Mouse (Mus musculus): ENCODE measurements around the gene Uroc1. TPM values are rescaled to one million over a fixed set of nuclear protein-coding genes. Genes with fewer than 3 reads are reported as not detected.

Gene Uroc1
- polyA plus RNA-seq, 1 experiment from 2014 or later, result not detected

- Histone ChIP-seq H3K36me3 (ENCODE audit: control insufficient read depth, insufficient read depth, low read length) (peaks cover 3% of the 10 kb centered on the region; the same call in 1 of the 2 replicates), H3K27me3 (ENCODE audit: control insufficient read depth, insufficient read depth, low read depth, low read length) (no peaks in the 10 kb centered on the region), H3K4me3 (ENCODE audit: low read depth, low read length) (peak within 1 kb of the TSS; percentile 97), H3K9me3 (replicated peaks; ENCODE audit: control insufficient read depth, low read length, poor library complexity, severe bottlenecking) (no peaks in the 10 kb centered on the region), H3K9ac (ENCODE audit: low read depth, low read length) (peak within 1 kb of the TSS; percentile 90), H3K4me1 (ENCODE audit: control insufficient read depth, insufficient read depth, low read length) (peaks cover 21% of the 10 kb centered on the region), H3K4me2 (ENCODE audit: low read length) (peak within 1 kb of the TSS; percentile 99), H3K27ac (ENCODE audit: low read length) (peak within 1 kb of the TSS; percentile 91)
- ATAC-seq, result peak; percentile 98
- WGBS, result 5% methylated on average over 41 of the region's 41 CpGs
Measured at GRCm38 (mm10) chr6:90368976-90369724, 36.1 kb downstream of the Uroc1 start, which contains the start of gene Zxdc. Zxdc (plus strand) TSS chr6:90369492.

DNA sequence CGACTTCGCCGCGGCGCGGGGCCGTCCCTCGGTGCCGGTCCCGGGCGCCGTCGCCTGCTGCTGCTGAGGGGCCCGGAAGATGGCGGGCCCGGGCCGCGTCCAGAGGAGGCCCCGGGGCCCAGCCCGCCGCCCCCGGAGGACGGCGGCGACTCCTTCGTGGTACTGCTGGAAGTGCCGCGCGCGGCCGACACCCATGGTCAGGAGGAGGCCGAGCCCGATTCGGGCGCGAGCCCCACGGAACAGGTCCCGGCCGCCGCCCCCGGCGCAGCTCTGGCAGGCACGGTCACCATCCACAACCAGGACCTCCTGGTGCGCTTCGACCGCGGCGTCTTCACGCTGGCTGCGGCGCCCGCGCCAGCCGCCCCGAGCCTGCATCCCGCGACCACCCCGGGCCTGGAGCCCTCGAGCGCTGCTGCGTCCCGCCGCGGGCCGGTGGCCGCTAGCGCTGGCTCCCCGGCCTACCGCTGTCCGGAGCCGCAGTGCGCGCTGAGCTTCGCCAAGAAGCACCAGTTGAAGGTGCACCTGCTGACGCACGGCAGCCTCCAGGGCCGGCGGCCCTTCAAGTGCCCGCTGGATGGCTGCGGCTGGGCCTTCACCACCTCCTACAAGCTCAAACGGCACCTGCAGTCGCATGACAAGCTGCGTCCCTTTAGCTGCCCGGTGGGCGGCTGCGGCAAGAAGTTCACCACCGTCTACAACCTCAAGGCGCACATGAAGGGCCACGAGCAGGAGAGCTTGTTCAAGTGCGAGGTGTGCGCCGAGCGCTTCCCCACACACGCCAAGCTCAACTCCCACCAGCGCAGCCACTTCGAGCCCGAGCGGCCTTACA, 36.9 kb downstream of the Uroc1 start:
- peak overlapping the region; percentile 91 for H3K27ac ChIP-seq (ENCODE audit: low read length)
- ATAC-seq, result peak; percentile 87

DNA sequence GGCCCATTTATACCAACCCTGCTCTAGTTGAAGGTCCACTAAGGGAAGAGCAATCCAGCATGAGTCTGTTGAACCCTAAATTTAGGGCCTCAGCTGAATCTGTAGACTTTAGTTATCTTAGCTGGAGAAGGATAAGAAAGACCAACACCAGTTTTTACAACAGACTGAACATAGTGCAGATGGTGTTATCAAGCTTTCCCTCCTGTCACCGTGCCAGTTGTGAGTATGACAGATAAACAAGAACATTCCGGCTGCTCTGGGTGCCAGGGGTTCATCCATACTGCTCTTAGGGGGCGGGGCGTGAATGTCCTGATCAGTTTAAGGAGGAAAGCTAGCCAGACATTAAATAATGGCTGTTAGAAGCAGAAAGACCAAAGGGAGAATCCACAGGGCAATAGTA, 41.6 kb downstream of the Uroc1 start:
- WGBS, result 96% methylated on average over 4 of the region's 4 CpGs
- H3K4me3 ChIP-seq (ENCODE audit: low read depth, low read length), result no peak overlapping the region
- no peak overlapping the region for H3K27ac ChIP-seq (ENCODE audit: low read length)
- no peaks in the 10 kb centered on the region for H3K9me3 ChIP-seq (replicated peaks; ENCODE audit: control insufficient read depth, low read length, poor library complexity, severe bottlenecking)
- ATAC-seq, result no peak
- H3K27me3 ChIP-seq (ENCODE audit: control insufficient read depth, insufficient read depth, low read depth, low read length), result no peaks in the 10 kb centered on the region
- peaks cover 21% of the 10 kb centered on the region for H3K4me1 ChIP-seq (ENCODE audit: control insufficient read depth, insufficient read depth, low read length)
- no peak overlapping the region for H3K9ac ChIP-seq (ENCODE audit: low read depth, low read length)
- H3K36me3 ChIP-seq (ENCODE audit: control insufficient read depth, insufficient read depth, low read length), result peaks cover 34% of the 10 kb centered on the region
- no peak overlapping the region for H3K4me2 ChIP-seq (ENCODE audit: low read length)

More for the DNA sequence above, 36.9 kb downstream of the Uroc1 start:
- Histone ChIP-seq H3K27me3 (ENCODE audit: control insufficient read depth, insufficient read depth, low read depth, low read length) (no peaks in the 10 kb centered on the region), H3K4me1 (ENCODE audit: control insufficient read depth, insufficient read depth, low read length) (peaks cover 21% of the 10 kb centered on the region), H3K9ac (ENCODE audit: low read depth, low read length) (peak overlapping the region; percentile 90), H3K4me2 (ENCODE audit: low read length) (peak overlapping the region; percentile 99), H3K36me3 (ENCODE audit: control insufficient read depth, insufficient read depth, low read length) (peaks cover 10% of the 10 kb centered on the region), H3K9me3 (replicated peaks; ENCODE audit: control insufficient read depth, low read length, poor library complexity, severe bottlenecking) (no peaks in the 10 kb centered on the region), H3K4me3 (ENCODE audit: low read depth, low read length) (peak overlapping the region; percentile 97)
- WGBS, result under 1% methylated on average over 82 of the region's 98 CpGs

DNA sequence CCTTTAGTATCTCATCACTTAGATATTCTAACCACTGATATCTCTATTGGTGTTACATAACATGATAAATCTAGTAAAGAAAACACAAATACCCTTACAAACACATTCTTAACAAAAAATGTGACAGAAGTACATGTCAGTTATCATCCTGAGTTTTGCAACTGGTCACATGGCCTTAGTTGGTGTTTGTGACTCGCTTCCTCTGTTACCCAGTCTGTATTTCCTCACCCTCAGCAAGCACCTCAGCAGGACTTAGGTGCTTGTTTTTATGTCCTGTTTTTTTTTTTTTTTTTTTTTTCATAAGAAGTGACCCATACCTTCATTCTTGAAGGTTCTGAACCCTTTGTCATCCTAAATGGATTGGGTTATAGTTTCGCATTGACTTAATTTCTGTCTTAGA, 44.6 kb downstream of the Uroc1 start:
- H3K4me3 ChIP-seq (ENCODE audit: low read depth, low read length), result no peak overlapping the region
- no peaks in the 10 kb centered on the region for H3K27me3 ChIP-seq (ENCODE audit: control insufficient read depth, insufficient read depth, low read depth, low read length)
- no peaks in the 10 kb centered on the region for H3K9me3 ChIP-seq (replicated peaks; ENCODE audit: control insufficient read depth, low read length, poor library complexity, severe bottlenecking)
- H3K4me1 ChIP-seq (ENCODE audit: control insufficient read depth, insufficient read depth, low read length), result no peaks in the 10 kb centered on the region
- 100% methylated on average over 2 of the region's 2 CpGs for WGBS
- H3K4me2 ChIP-seq (ENCODE audit: low read length), result no peak overlapping the region
- H3K9ac ChIP-seq (ENCODE audit: low read depth, low read length), result no peak overlapping the region
- H3K36me3 ChIP-seq (ENCODE audit: control insufficient read depth, insufficient read depth, low read length), result peaks cover 55% of the 10 kb centered on the region
- H3K27ac ChIP-seq (ENCODE audit: low read length), result no peak overlapping the region
- no peak for ATAC-seq

GRCm38 (mm10) chr6:90381465-90381864, 48.4 kb downstream of the Uroc1 start:
- no peak for ATAC-seq
- Histone ChIP-seq H3K4me1 (ENCODE audit: control insufficient read depth, insufficient read depth, low read length) (no peaks in the 10 kb centered on the region), H3K27ac (ENCODE audit: low read length) (no peak overlapping the region), H3K27me3 (ENCODE audit: control insufficient read depth, insufficient read depth, low read depth, low read length) (no peaks in the 10 kb centered on the region), H3K4me2 (ENCODE audit: low read length) (no peak overlapping the region), H3K9me3 (replicated peaks; ENCODE audit: control insufficient read depth, low read length, poor library complexity, severe bottlenecking) (no peaks in the 10 kb centered on the region), H3K4me3 (ENCODE audit: low read depth, low read length) (no peak overlapping the region), H3K9ac (ENCODE audit: low read depth, low read length) (no peak overlapping the region), H3K36me3 (ENCODE audit: control insufficient read depth, insufficient read depth, low read length) (peaks cover 50% of the 10 kb centered on the region)
- WGBS, result 90% methylated on average over 2 of the region's 2 CpGs

DNA sequence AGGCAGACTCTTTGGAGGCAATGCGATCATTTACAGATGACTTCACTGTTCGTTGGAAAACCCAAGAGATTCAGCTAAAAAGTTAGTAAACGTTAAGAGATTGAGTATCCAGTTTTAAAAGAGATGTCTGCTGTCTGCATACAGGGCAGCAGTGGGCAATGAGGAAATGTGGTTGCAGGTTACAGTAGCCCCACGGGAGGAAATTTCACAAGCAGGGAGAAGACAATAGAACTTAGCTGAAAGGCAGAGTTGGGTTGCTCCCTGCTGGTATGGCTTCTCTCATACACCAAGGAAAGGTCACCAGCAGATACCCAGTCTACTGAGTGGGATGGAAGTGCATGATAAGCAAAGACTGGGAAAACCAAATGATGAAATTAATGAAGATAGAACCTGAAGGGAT, 57.5 kb downstream of the Uroc1 start:
- 85% methylated on average over 4 of the region's 4 CpGs for WGBS
- Histone ChIP-seq H3K9ac (ENCODE audit: low read depth, low read length) (no peak overlapping the region), H3K9me3 (replicated peaks; ENCODE audit: control insufficient read depth, low read length, poor library complexity, severe bottlenecking) (no peaks in the 10 kb centered on the region), H3K27ac (ENCODE audit: low read length) (no peak overlapping the region), H3K4me2 (ENCODE audit: low read length) (no peak overlapping the region), H3K4me1 (ENCODE audit: control insufficient read depth, insufficient read depth, low read length) (no peaks in the 10 kb centered on the region), H3K27me3 (ENCODE audit: control insufficient read depth, insufficient read depth, low read depth, low read length) (no peaks in the 10 kb centered on the region), H3K4me3 (ENCODE audit: low read depth, low read length) (no peak overlapping the region), H3K36me3 (ENCODE audit: control insufficient read depth, insufficient read depth, low read length) (peaks cover 20% of the 10 kb centered on the region)
- no peak for ATAC-seq

DNA sequence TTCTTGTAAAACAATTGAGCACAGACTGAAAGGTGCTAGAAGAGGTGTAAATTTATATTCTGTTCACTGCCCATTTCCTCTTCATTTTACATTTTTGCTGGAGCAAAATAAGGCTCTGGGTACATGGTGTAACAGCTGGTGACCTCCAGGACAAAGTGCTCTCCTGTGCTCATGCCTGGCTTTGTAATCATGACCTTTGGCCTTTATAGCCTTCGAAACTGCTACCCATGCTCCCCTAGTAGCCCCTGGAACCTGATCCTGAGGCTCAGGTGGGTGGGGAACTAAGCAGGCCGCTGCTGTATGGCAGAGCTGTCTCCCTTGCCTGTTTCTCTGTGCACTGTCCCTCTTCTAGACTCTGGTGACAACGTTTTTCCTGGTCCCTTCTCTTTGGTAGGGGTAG, 60.9 kb downstream of the Uroc1 start:
- H3K9ac ChIP-seq (ENCODE audit: low read depth, low read length), result no peak overlapping the region
- no peak for ATAC-seq
- 62% methylated on average over 3 of the region's 3 CpGs for WGBS

DNA sequence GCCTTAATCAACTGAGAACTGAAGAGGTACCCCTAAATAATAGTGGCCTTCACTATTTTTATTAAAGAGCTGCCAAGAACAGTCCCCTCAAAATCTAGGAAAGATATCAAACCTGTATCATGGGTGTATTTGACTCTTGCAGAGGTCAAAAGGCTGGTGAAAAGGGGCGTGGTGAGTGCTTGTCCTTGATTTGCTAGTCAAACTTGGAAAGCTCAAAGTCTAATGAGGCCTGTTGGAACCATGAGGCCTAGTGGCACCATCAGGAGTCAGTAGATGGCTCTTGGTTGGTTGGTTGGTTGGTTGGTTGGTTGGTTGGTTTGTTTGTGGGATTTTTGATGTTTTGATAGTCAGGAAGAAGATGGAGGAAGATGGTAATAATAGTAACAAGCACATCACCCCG, 62.7 kb downstream of the Uroc1 start:
- no peak for ATAC-seq
- no peak overlapping the region for H3K4me2 ChIP-seq (ENCODE audit: low read length)
- WGBS, result 96% methylated on average over 2 of the region's 2 CpGs
- no peak overlapping the region for H3K4me3 ChIP-seq (ENCODE audit: low read depth, low read length)
- H3K4me1 ChIP-seq (ENCODE audit: control insufficient read depth, insufficient read depth, low read length), result no peaks in the 10 kb centered on the region
- peaks cover 1% of the 10 kb centered on the region for H3K36me3 ChIP-seq (ENCODE audit: control insufficient read depth, insufficient read depth, low read length)
- H3K27ac ChIP-seq (ENCODE audit: low read length), result no peak overlapping the region
- no peak overlapping the region for H3K9ac ChIP-seq (ENCODE audit: low read depth, low read length)
- H3K27me3 ChIP-seq (ENCODE audit: control insufficient read depth, insufficient read depth, low read depth, low read length), result no peaks in the 10 kb centered on the region
- no peaks in the 10 kb centered on the region for H3K9me3 ChIP-seq (replicated peaks; ENCODE audit: control insufficient read depth, low read length, poor library complexity, severe bottlenecking)

More for the DNA sequence above, 60.9 kb downstream of the Uroc1 start:
- Histone ChIP-seq H3K27me3 (ENCODE audit: control insufficient read depth, insufficient read depth, low read depth, low read length) (no peaks in the 10 kb centered on the region), H3K36me3 (ENCODE audit: control insufficient read depth, insufficient read depth, low read length) (peaks cover 13% of the 10 kb centered on the region), H3K4me2 (ENCODE audit: low read length) (no peak overlapping the region), H3K4me1 (ENCODE audit: control insufficient read depth, insufficient read depth, low read length) (no peaks in the 10 kb centered on the region), H3K4me3 (ENCODE audit: low read depth, low read length) (no peak overlapping the region), H3K9me3 (replicated peaks; ENCODE audit: control insufficient read depth, low read length, poor library complexity, severe bottlenecking) (no peaks in the 10 kb centered on the region), H3K27ac (ENCODE audit: low read length) (no peak overlapping the region)

- Histone ChIP-seq H3K4me3 (ENCODE audit: low read depth, low read length) (no peak overlapping the region), H3K27me3 (ENCODE audit: control insufficient read depth, insufficient read depth, low read depth, low read length) (no peaks in the 10 kb centered on the region), H3K36me3 (ENCODE audit: control insufficient read depth, insufficient read depth, low read length) (peaks cover 12% of the 10 kb centered on the region), H3K9me3 (replicated peaks; ENCODE audit: control insufficient read depth, low read length, poor library complexity, severe bottlenecking) (no peaks in the 10 kb centered on the region), H3K4me1 (ENCODE audit: control insufficient read depth, insufficient read depth, low read length) (no peaks in the 10 kb centered on the region), H3K4me2 (ENCODE audit: low read length) (no peak overlapping the region), H3K9ac (ENCODE audit: low read depth, low read length) (no peak overlapping the region), H3K27ac (ENCODE audit: low read length) (no peak overlapping the region)
- 87% methylated on average over 3 of the region's 3 CpGs for WGBS
- no peak for ATAC-seq
Measured at GRCm38 (mm10) chr6:90397291-90397690, 64.2 kb downstream of the Uroc1 start.

Data from midbrain, embryonic 16.5 days (tissue).